Mouse (Mus musculus): ENCODE measurements around the gene Tap2. TPM values are rescaled to one million over a fixed set of nuclear protein-coding genes. Genes with fewer than 3 reads are reported as not detected.

Gene Tap2
- polyA plus RNA-seq, 1 experiment from 2014 or later = 5.9 TPM

DNA sequence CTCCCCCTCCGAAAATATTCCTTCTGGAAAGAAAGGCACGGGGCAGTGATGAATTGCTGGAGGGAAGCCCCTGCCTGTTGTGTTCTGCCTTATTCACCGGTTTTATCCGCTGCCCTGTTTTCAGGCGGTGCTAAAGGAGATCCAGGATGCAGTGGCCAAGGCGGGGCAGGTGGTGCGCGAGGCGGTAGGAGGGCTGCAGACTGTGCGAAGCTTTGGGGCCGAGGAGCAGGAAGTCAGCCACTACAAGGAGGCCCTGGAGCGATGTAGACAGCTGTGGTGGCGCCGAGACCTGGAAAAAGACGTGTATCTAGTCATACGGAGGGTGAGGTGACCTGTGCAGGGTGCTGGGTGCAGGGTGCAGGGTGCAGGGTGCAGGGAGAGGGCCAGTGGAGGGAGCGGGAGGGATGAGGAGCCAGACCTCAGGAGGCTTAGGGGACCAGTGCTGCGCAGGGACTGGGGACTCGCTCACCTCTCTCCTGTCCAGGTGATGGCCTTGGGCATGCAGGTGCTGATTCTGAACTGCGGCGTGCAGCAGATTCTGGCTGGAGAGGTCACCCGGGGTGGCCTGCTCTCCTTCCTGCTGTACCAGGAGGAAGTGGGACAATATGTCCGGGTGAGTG is 8.5 kb downstream of the Tap2 start:
- Histone ChIP-seq H3K4me3 (ENCODE audit: low read depth, low read length) (no peak overlapping the region), H3K4me2 (replicated peaks; ENCODE audit: low read depth) (no peak overlapping the region), H3K36me3 (ENCODE audit: control insufficient read depth, insufficient read depth, low read length) (no peaks in the 10 kb centered on the region), H3K4me1 (replicated peaks; ENCODE audit: control insufficient read depth, insufficient read depth) (no peaks in the 10 kb centered on the region), H3K27me3 (ENCODE audit: control insufficient read depth, insufficient read depth, low read length) (no peaks in the 10 kb centered on the region), H3K9ac (ENCODE audit: low read length) (no peak overlapping the region; the same call in 1 of the 2 replicates), H3K9me3 (ENCODE audit: control insufficient read depth, low read length) (no peaks in the 10 kb centered on the region), H3K27ac (replicated peaks) (no peak overlapping the region)
- DNase-seq (ENCODE audit: low spot score) (no peak), ATAC-seq (ENCODE audit: low FRiP score, low TSS enrichment) (no peak)
- 23% methylated on average over 23 of the region's 23 CpGs for WGBS
- no peak for TF ChIP-seq EP300 (optimal IDR thresholded peaks at IDR 0.05)
- no peak for TF ChIP-seq CTCF (IDR thresholded peaks at IDR 0.05; ENCODE audit: low read depth)

DNA sequence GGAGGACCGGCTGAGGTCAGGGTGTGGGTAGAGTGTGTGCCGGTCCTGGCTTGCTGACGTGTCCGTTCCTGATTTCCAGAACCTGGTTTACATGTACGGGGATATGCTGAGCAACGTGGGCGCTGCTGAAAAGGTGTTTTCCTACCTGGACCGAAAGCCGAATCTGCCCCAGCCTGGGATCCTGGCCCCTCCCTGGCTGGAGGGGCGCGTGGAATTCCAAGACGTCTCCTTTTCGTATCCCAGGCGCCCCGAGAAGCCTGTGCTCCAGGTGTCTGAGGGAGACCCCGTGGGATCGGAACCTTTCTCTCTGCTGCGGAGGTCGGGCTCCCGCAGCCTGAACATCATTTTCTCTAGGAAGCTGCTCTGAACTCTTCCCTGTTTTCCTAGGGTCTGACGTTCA is 10.6 kb downstream of the Tap2 start:
- Histone ChIP-seq H3K27ac (replicated peaks) (no peak overlapping the region), H3K4me3 (ENCODE audit: low read depth, low read length) (no peak overlapping the region), H3K4me1 (replicated peaks; ENCODE audit: control insufficient read depth, insufficient read depth) (no peaks in the 10 kb centered on the region), H3K9ac (ENCODE audit: low read length) (no peak overlapping the region), H3K4me2 (replicated peaks; ENCODE audit: low read depth) (no peak overlapping the region), H3K9me3 (ENCODE audit: control insufficient read depth, low read length) (no peaks in the 10 kb centered on the region), H3K27me3 (ENCODE audit: control insufficient read depth, insufficient read depth, low read length) (no peaks in the 10 kb centered on the region), H3K36me3 (ENCODE audit: control insufficient read depth, insufficient read depth, low read length) (no peaks in the 10 kb centered on the region)
- ATAC-seq (ENCODE audit: low FRiP score, low TSS enrichment) = no peak
- TF ChIP-seq EP300 (optimal IDR thresholded peaks at IDR 0.05) = no peak
- TF ChIP-seq CTCF (IDR thresholded peaks at IDR 0.05; ENCODE audit: low read depth) = no peak
- DNase-seq (ENCODE audit: low spot score) = no peak
- WGBS = 44% methylated on average over 21 of the region's 21 CpGs

DNA sequence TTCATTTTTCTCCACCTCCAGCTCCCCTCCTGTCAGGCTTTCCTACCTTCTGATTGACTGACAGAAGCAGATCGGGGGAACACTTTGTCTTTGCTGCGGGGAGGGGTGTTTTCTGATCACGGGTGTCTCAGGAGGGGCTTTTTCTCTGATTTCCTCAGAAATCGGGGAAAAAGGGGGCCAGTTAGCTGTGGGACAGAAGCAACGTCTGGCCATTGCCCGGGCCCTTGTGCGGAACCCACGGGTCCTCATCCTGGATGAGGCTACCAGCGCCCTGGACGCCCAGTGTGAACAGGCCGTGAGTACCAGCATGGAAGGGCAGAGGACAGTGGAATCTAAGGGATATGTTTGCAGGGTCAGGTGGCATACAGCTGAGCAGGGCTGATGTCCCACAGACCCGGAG is 11.8 kb downstream of the Tap2 start:
- DNase-seq (ENCODE audit: low spot score) (no peak), ATAC-seq (ENCODE audit: low FRiP score, low TSS enrichment) (no peak)
- Histone ChIP-seq H3K27ac (replicated peaks) (no peak overlapping the region), H3K36me3 (ENCODE audit: control insufficient read depth, insufficient read depth, low read length) (no peaks in the 10 kb centered on the region), H3K9me3 (ENCODE audit: control insufficient read depth, low read length) (no peaks in the 10 kb centered on the region), H3K4me1 (replicated peaks; ENCODE audit: control insufficient read depth, insufficient read depth) (no peaks in the 10 kb centered on the region), H3K9ac (ENCODE audit: low read length) (no peak overlapping the region), H3K4me2 (replicated peaks; ENCODE audit: low read depth) (no peak overlapping the region), H3K27me3 (ENCODE audit: control insufficient read depth, insufficient read depth, low read length) (no peaks in the 10 kb centered on the region), H3K4me3 (ENCODE audit: low read depth, low read length) (no peak overlapping the region)
- 83% methylated on average over 12 of the region's 12 CpGs for WGBS
- TF ChIP-seq CTCF (IDR thresholded peaks at IDR 0.05; ENCODE audit: low read depth) (no peak), EP300 (optimal IDR thresholded peaks at IDR 0.05) (no peak)

DNA sequence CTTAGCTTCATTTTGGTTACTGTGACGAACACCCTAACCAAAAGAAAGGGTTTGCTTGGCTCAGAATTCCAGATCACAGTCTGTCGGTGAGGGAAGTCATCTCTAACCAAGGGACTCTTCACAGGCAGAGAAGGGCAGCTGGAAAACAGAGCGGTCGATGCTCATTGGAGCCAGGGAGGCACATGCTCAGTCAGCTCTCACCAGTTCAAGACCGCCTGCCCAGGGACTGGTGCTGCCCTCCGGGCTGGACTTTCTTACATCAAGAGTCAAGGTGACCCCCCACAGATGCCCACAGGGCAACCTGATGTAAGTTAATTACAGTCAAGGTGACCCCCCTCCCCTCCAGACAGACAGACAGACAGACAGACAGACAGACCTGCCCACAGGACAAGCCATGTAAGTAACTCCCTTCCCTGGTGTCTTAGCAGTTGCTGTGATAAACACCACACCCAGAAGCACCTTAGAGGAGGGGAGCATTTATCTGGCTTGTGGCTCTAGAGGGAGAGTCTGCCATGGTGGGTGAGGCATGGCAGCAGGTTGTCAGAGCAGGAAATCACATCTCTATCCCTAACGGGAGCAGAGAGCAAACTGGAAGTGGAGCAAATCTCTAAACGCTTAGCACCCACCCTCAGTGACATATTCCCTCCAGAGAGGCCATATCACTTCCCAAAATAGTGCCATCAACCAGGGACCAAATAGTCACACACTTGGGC is 14.0 kb downstream of the Tap2 start:
- no peak for ATAC-seq (ENCODE audit: low FRiP score, low TSS enrichment)
- no peaks in the 10 kb centered on the region for H3K27me3 ChIP-seq (ENCODE audit: control insufficient read depth, insufficient read depth, low read length)
- no peaks in the 10 kb centered on the region for H3K36me3 ChIP-seq (ENCODE audit: control insufficient read depth, insufficient read depth, low read length)
- no peaks in the 10 kb centered on the region for H3K9me3 ChIP-seq (ENCODE audit: control insufficient read depth, low read length)
- no peak overlapping the region for H3K4me3 ChIP-seq (ENCODE audit: low read depth, low read length)
- no peaks in the 10 kb centered on the region for H3K4me1 ChIP-seq (replicated peaks; ENCODE audit: control insufficient read depth, insufficient read depth)
- no peak for DNase-seq (ENCODE audit: low spot score)
- TF ChIP-seq EP300 (optimal IDR thresholded peaks at IDR 0.05) = no peak
- no peak for TF ChIP-seq CTCF (IDR thresholded peaks at IDR 0.05; ENCODE audit: low read depth)
- H3K9ac ChIP-seq (ENCODE audit: low read length) = no peak overlapping the region
- WGBS = 81% methylated on average over 8 of the region's 8 CpGs
- no peak overlapping the region for H3K4me2 ChIP-seq (replicated peaks; ENCODE audit: low read depth)
- no peak overlapping the region for H3K27ac ChIP-seq (replicated peaks)

DNA sequence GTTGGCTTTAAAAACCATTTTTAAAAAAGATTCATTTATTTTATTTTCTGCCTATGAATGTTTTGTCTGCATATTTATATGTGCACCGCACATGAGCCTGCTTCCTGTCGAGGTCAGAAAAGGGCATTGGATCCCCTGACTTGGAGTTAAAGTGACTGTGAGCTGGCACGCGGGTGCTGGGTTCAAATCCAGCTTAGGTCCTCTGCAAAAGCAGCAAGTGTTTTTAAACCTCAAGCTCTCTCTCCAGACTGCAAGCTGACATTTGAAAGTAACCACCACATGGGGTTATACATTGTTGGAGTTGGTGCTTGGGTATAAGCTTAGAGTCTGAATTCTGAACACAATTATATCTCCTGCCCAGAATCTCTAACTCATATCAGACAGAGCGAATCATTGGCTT is 14.7 kb downstream of the Tap2 start:
- no peak overlapping the region for H3K4me3 ChIP-seq (ENCODE audit: low read depth, low read length)
- TF ChIP-seq EP300 (optimal IDR thresholded peaks at IDR 0.05) (no peak), CTCF (IDR thresholded peaks at IDR 0.05; ENCODE audit: low read depth) (no peak)
- H3K27ac ChIP-seq (replicated peaks) = no peak overlapping the region
- no peak overlapping the region for H3K9ac ChIP-seq (ENCODE audit: low read length)
- H3K36me3 ChIP-seq (ENCODE audit: control insufficient read depth, insufficient read depth, low read length) = no peaks in the 10 kb centered on the region
- no peaks in the 10 kb centered on the region for H3K27me3 ChIP-seq (ENCODE audit: control insufficient read depth, insufficient read depth, low read length)
- H3K4me2 ChIP-seq (replicated peaks; ENCODE audit: low read depth) = no peak overlapping the region
- H3K4me1 ChIP-seq (replicated peaks; ENCODE audit: control insufficient read depth, insufficient read depth) = no peaks in the 10 kb centered on the region
- DNase-seq (ENCODE audit: low spot score) = no peak
- H3K9me3 ChIP-seq (ENCODE audit: control insufficient read depth, low read length) = no peaks in the 10 kb centered on the region
- 83% methylated on average over 5 of the region's 5 CpGs for WGBS
- ATAC-seq (ENCODE audit: low FRiP score, low TSS enrichment) = no peak

DNA sequence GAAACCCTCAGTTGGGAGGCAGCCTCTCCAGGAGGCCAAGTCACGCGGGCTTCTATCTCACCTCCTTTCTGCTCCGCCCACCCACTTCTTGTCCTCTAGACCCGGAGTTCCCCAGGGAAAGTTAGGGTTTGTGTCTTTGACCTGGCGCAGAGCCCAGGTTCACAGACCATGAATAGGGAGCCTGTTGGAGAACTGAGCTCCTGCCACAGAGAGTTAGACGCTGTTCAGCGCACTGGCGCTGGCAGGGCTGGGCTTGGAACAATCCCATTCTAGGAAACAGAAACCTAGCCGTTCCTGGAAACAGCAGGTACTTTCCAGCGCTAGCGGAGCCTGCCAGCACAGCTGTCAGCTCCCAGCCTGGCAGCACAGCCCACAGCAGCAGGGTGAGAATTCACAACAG is 15.3 kb downstream of the Tap2 start:
- Histone ChIP-seq H3K4me1 (replicated peaks; ENCODE audit: control insufficient read depth, insufficient read depth) (no peaks in the 10 kb centered on the region), H3K27ac (replicated peaks) (no peak overlapping the region), H3K9ac (ENCODE audit: low read length) (no peak overlapping the region), H3K36me3 (ENCODE audit: control insufficient read depth, insufficient read depth, low read length) (no peaks in the 10 kb centered on the region), H3K9me3 (ENCODE audit: control insufficient read depth, low read length) (no peaks in the 10 kb centered on the region), H3K27me3 (ENCODE audit: control insufficient read depth, insufficient read depth, low read length) (no peaks in the 10 kb centered on the region), H3K4me3 (ENCODE audit: low read depth, low read length) (no peak overlapping the region), H3K4me2 (replicated peaks; ENCODE audit: low read depth) (no peak overlapping the region; the same call in 1 of the 2 replicates)
- WGBS = 73% methylated on average over 11 of the region's 11 CpGs
- TF ChIP-seq CTCF (IDR thresholded peaks at IDR 0.05; ENCODE audit: low read depth) = no peak
- no peak for TF ChIP-seq EP300 (optimal IDR thresholded peaks at IDR 0.05)
- DNase-seq (ENCODE audit: low spot score) (peak; percentile 54), ATAC-seq (ENCODE audit: low FRiP score, low TSS enrichment) (peak; percentile 91)

Measured in stomach, postnatal 0 days (tissue).